Mouse (Mus musculus) ES-E14 (cell line): Measurements from ENCODE around the gene Psmd5. TPM values are rescaled to one million over a fixed set of nuclear protein-coding genes. Genes with fewer than 3 reads are reported as not detected.
"Not testable (repeated sequence)": the region's sequence is repeated elsewhere in the genome, so short reads cannot be mapped to it uniquely, and the experiment has no call there.

Experiments used
- DNase-seq: peaks from one replicate; pipeline ENCODE4 v3.0.0-alpha.2; 2013; ENCODE audit warnings: low read depth, low spot score
- H3K27ac ChIP-seq: 2 replicates; pipeline ENCODE4 v1.5.1; 2012; ENCODE audit warnings: low read depth, mild to moderate bottlenecking, low read length, moderate library complexity, mixed read lengths; ENCODE audit not compliant: poor library complexity, insufficient read depth, severe bottlenecking
- H3K36me3 ChIP-seq: 2 replicates; pipeline ENCODE4 v1.6.1; 2012; ENCODE audit warnings: mild to moderate bottlenecking, low read length, moderate library complexity, mixed read lengths; ENCODE audit not compliant: control insufficient read depth, poor library complexity, insufficient read depth, severe bottlenecking
- H3K4me1 ChIP-seq, 2 experiments: fragments of 150-350 bp in 1 of 2; sonication (generic) in 1 of 2; 2 replicates each; pipeline ENCODE4 v1.6.1; 2012; ENCODE audit warnings: low read length in 2 of 2, mild to moderate bottlenecking in 1 of 2, mixed read lengths in 1 of 2; ENCODE audit not compliant: control insufficient read depth in 2 of 2, insufficient read depth in 2 of 2, poor library complexity in 1 of 2
- H3K4me3 ChIP-seq, 2 experiments: fragments of 150-350 bp in 1 of 2; sonication (generic) in 1 of 2; 2 replicates each; pipeline ENCODE4 v1.5.1; 2012; ENCODE audit warnings: low read length in 2 of 2, low read depth in 1 of 2, mild to moderate bottlenecking in 1 of 2, mixed read lengths in 1 of 2; ENCODE audit not compliant: insufficient read depth in 1 of 2, poor library complexity in 1 of 2, severe bottlenecking in 1 of 2
- H3K9ac ChIP-seq: 2 replicates; pipeline ENCODE4 v1.6.1; 2012; ENCODE audit warnings: low read depth, mild to moderate bottlenecking, low read length, mixed read lengths; ENCODE audit not compliant: poor library complexity, insufficient read depth, severe bottlenecking
- H3K9me3 ChIP-seq: fragments of 150-350 bp; sonication (generic); 2 replicates; pipeline ENCODE4 v1.6.1; 2012; ENCODE audit warnings: low read depth, mild to moderate bottlenecking, low read length; ENCODE audit not compliant: control insufficient read depth, insufficient read depth
- CHD2 ChIP-seq: IDR thresholded peaks from 2 replicates; pipeline ENCODE4 v1.6.1; 2014; ENCODE audit warnings: mild to moderate bottlenecking, low read depth, low read length, inconsistent platforms
- HCFC1 ChIP-seq: IDR thresholded peaks from 2 replicates; pipeline ENCODE4 v1.6.1; 2012; ENCODE audit warnings: low read length, inconsistent platforms, borderline replicate concordance; ENCODE audit not compliant: insufficient read depth
- MAFK ChIP-seq: IDR thresholded peaks from 2 replicates; pipeline ENCODE4 v1.6.1; 2014; ENCODE audit warnings: mild to moderate bottlenecking, low read depth, low read length, inconsistent platforms; ENCODE audit not compliant: insufficient read depth
- ZC3H11A ChIP-seq: IDR thresholded peaks from 2 replicates; pipeline ENCODE4 v1.6.1; 2012; ENCODE audit warnings: low read depth, mild to moderate bottlenecking, inconsistent platforms, low read length, borderline replicate concordance
- ZNF384 ChIP-seq: IDR thresholded peaks from 2 replicates; pipeline ENCODE4 v1.6.1; 2012; ENCODE audit warnings: low read depth, low read length, inconsistent platforms
- in situ Hi-C, 2 experiments: fragments of 600-800 bp; cut with MboI; formaldehyde crosslinking; loops; one replicate each; pipeline ENCODE4 v1.15.1; 2025; ENCODE audit warnings: low sequenced_read_pairs in 2 of 2, inconsistent platforms in 1 of 2; ENCODE audit not compliant: unreplicated experiment in 2 of 2
- total RNA-seq: library from RNA; depleted of rRNA; stranded (reverse); fragments of 300-350 nt; gene quantifications from 2 replicates; pipeline ENCODE4 v1.2.3, GENCODE M21; 2012

The Psmd5 gene
- total RNA-seq, 1 experiment: 50.6 TPM

GRCm38 (mm10) chr2:34857728-34858127 lies 17.0 kb downstream of the Psmd5 start:
- H3K4me1 ChIP-seq: no peaks in the 10 kb centered on the region
- H3K36me3 ChIP-seq: peaks cover 55% of the 10 kb centered on the region
- in situ Hi-C loops: no loop called here
- TF ChIP-seq MAFK (no peak), ZNF384 (no peak), ZC3H11A (no peak), HCFC1 (no peak), CHD2 (no peak)
- no peak overlapping the region for H3K9ac ChIP-seq
- H3K27ac ChIP-seq: no peak overlapping the region
- H3K9me3 ChIP-seq: no peaks in the 10 kb centered on the region
- no peak overlapping the region for H3K4me3 ChIP-seq
- DNase-seq: no peak

GRCm38 (mm10) chr2:34855265-34855664 lies 19.5 kb downstream of the Psmd5 start:
- peaks cover 57% of the 10 kb centered on the region for H3K36me3 ChIP-seq
- no peaks in the 10 kb centered on the region for H3K4me1 ChIP-seq
- H3K9ac ChIP-seq: no peak overlapping the region
- no peaks in the 10 kb centered on the region for H3K9me3 ChIP-seq
- no peak for DNase-seq
- H3K4me3 ChIP-seq: no peak overlapping the region
- H3K27ac ChIP-seq: no peak overlapping the region
- in situ Hi-C loops: no loop called here
- TF ChIP-seq ZC3H11A: no peak
- TF ChIP-seq ZNF384: no peak
- TF ChIP-seq MAFK: no peak
- TF ChIP-seq HCFC1: no peak
- TF ChIP-seq CHD2: no peak

- H3K36me3 ChIP-seq: peaks cover 12% of the 10 kb centered on the region
- peaks cover 0 to 5% of the 10 kb centered on the region in 2 experiments; a peak in 2 of 4 replicates for H3K4me1 ChIP-seq
- H3K27ac ChIP-seq: no peak overlapping the region
- no peak overlapping the region for H3K9ac ChIP-seq
- no peak for TF ChIP-seq ZC3H11A
- DNase-seq: no peak
- H3K9me3 ChIP-seq: no peaks in the 10 kb centered on the region
- H3K4me3 ChIP-seq: no peak overlapping the region
- in situ Hi-C loops: loop anchor here in 1 of 2 experiments (25.0 kb wide), 1 partner anchor 265 kb away; the partner anchor contains the start of genes AI182371 and Cntrl
These were observed 27.1 kb downstream of the Psmd5 start for GRCm38 (mm10) chr2:34847702-34848101.

GRCm38 (mm10) chr2:34843211-34843939 lies 31.4 kb downstream of the Psmd5 start:
- in situ Hi-C loops: loop anchor here in 1 of 2 experiments (25.0 kb wide), 1 partner anchor 269 kb away; the partner anchor contains the start of genes AI182371 and Cntrl
- H3K4me3 ChIP-seq: no peak overlapping the region
- TF ChIP-seq ZNF384 (no peak), CHD2 (no peak), ZC3H11A (no peak), MAFK (no peak), HCFC1 (no peak)
- H3K9ac ChIP-seq: no peak overlapping the region
- peaks cover 0 to 5% of the 10 kb centered on the region in 2 experiments; a peak in 2 of 4 replicates for H3K4me1 ChIP-seq
- H3K9me3 ChIP-seq: no peaks in the 10 kb centered on the region
- H3K36me3 ChIP-seq: no peaks in the 10 kb centered on the region
- DNase-seq: no peak
- no peak overlapping the region for H3K27ac ChIP-seq

- TF ChIP-seq ZNF384: no peak
- TF ChIP-seq HCFC1: no peak
- no peak for TF ChIP-seq ZC3H11A
- no peak for TF ChIP-seq CHD2
- no peak for TF ChIP-seq MAFK
These were observed 33.1 kb downstream of the Psmd5 start for GRCm38 (mm10) chr2:34841706-34842105.

GRCm38 (mm10) chr2:34840143-34840542 lies 34.6 kb downstream of the Psmd5 start:
- H3K9me3 ChIP-seq, H3K36me3 ChIP-seq, DNase-seq, H3K4me3 ChIP-seq, H3K9ac ChIP-seq, H3K4me1 ChIP-seq, H3K27ac ChIP-seq: not testable (repeated sequence)
- in situ Hi-C loops: loop anchor here in 1 of 2 experiments (25.0 kb wide), 1 partner anchor 272 kb away; the partner anchor contains the start of genes AI182371 and Cntrl

More at GRCm38 (mm10) chr2:34841706-34842105, 33.1 kb downstream of the Psmd5 start:
- Histone ChIP-seq H3K4me1 (peaks cover under 1 to 5% of the 10 kb centered on the region in 2 experiments; a peak in 3 of 4 replicates), H3K27ac (no peak overlapping the region), H3K4me3 (no peak overlapping the region), H3K9me3 (no peaks in the 10 kb centered on the region), H3K9ac (no peak overlapping the region), H3K36me3 (no peaks in the 10 kb centered on the region)
- no peak for DNase-seq
- in situ Hi-C loops: loop anchor here in 1 of 2 experiments (25.0 kb wide), 1 partner anchor 271 kb away; the partner anchor contains the start of genes AI182371 and Cntrl
